In the genomic region with DNA sequence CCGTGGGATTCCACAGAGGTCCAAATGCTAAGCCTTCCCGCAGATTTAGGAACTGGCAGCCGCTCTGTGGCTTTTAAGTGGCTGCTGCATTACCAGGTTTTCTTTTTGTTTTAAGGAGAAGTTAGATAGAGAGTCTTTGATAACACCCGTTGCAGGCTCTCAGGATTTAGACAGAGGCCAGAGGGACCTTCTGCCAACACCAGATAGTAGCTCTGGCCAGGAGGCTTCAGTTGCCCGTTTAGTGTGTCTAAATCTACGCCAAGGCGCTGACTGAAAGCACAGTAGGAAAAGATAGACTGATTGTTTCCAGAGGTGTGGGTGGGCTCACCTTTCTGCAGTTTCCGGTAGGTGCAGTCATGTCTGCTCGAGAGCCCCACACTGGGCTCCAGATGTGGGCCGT, we compare ENCODE assay signal across 1 mouse cellular context.
A peak's percentile ranks its signal among the peaks of the same experiment; 100 is the strongest.
TF ChIP-seq lines count a peak whose summit lies in the region.

No protein-coding gene starts in this region.

TF ChIP-seq in MEL, 35 proteins besides CTCF, POLR2A, EP300 and RAD21:
- TF ChIP-seq TAL1 (IDR thresholded peaks at IDR 0.05; ENCODE audit: low read length) (peak; percentile 93), ETS1 (IDR thresholded peaks at IDR 0.05; ENCODE audit: low read depth, low read length) (0 out of 2 replicates have a peak, but pooled peaks have one; percentile 30), TCF12 (IDR thresholded peaks at IDR 0.05; ENCODE audit: low read depth, low read length) (peak; percentile 90), BHLHE40 (IDR thresholded peaks at IDR 0.05; ENCODE audit: borderline replicate concordance, low read depth, low read length) (no peak), RCOR1 (IDR thresholded peaks at IDR 0.05; ENCODE audit: low read depth, low read length) (peak; percentile 91), GATA1 (IDR thresholded peaks at IDR 0.05; ENCODE audit: low read depth, low read length) (peak; percentile 90), MYB (IDR thresholded peaks at IDR 0.05; ENCODE audit: low read depth, low read length) (peak; percentile 48; the same call in 1 of the 2 replicates), MEF2A (IDR thresholded peaks at IDR 0.05; ENCODE audit: extremely low read depth, insufficient replicate concordance, low read depth, low read length, poor library complexity, severe bottlenecking) (no peak), SMC3 (IDR thresholded peaks at IDR 0.05; ENCODE audit: low read depth, low read length) (no peak), TBP (IDR thresholded peaks at IDR 0.05; ENCODE audit: low read depth, low read length) (peak; percentile 69)
